Comparison of ENCODE assay signal across 9 mouse cellular contexts in the genomic region with DNA sequence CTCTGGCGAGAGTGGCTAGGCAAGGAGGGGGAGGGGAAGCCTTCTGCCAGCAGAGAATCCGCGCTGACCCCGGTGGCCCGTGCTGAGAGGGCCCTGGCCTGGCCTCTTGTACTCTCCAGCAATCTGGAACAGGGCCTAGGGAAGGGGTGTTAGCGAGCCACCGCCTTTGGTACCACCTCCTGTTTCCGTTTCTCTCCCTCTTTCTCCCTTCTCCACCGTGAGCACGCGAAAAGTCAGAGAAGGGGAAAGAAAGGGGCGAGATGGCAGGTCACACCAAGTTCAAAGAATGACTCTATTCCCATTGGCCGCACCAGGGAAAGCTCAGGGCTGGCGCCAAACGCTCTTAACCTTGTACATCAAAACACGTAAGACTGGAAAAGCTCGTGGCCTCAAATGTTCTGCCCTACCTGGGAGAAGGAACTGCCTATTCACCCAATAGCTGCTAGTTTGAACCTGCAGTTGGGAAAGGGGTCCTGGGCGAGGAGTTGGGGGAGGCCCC. TPM values are rescaled to one million over a fixed set of nuclear protein-coding genes. Genes with fewer than 3 reads are reported as not detected.
DNase-seq lines count a peak whose midpoint lies in the region; ATAC-seq lines count a peak whose summit lies in the region.
"Had no signal": no experiment of that assay in that cellular context is flagged by ENCODE, and none has a peak within 500 bp of the region (broad histone marks: within the 10 kb centered on the region; RNA-seq: fewer than 3 reads in every experiment).

No protein-coding gene starts in this region.

- ATAC-seq in forebrain, embryonic 11.5 days (replicated peaks; ENCODE audit: low FRiP score): no peak
- ATAC-seq in forebrain, embryonic 16.5 days: no peak
- no peak for ATAC-seq in midbrain, embryonic 15.5 days (replicated peaks)
- no peak for ATAC-seq in limb, embryonic 12.5 days (ENCODE audit: insufficient number of reproducible peaks, insufficient read depth, low FRiP score, low TSS enrichment, low read depth)
- ATAC-seq in stomach, embryonic 15.5 days (ENCODE audit: insufficient read depth, low FRiP score, low read depth): no peak

- no peak overlapping the region for H3K4me3 ChIP-seq in forebrain, embryonic 11.5 days (ENCODE audit: low read depth, low read length)
- H3K4me3 ChIP-seq in forebrain, embryonic 16.5 days (replicated peaks; ENCODE audit: low read length): no peak overlapping the region
- H3K4me3 ChIP-seq in midbrain, embryonic 10.5 days: peak overlapping the region; percentile 51; the same call in 1 of the 2 replicates
- H3K4me3 ChIP-seq in midbrain, embryonic 15.5 days: no peak overlapping the region
- peak overlapping the region; percentile 48 for H3K4me3 ChIP-seq in limb, embryonic 12.5 days (replicated peaks)
- peak overlapping the region; percentile 49; the same call in 1 of the 2 replicates for H3K4me3 ChIP-seq in stomach, embryonic 15.5 days (replicated peaks)
- H3K4me3 ChIP-seq: erythroblast, embryonic 14.5 days had no signal

- no peak overlapping the region for H3K27ac ChIP-seq in forebrain, embryonic 11.5 days (ENCODE audit: low read depth, low read length)
- H3K27ac ChIP-seq in forebrain, embryonic 16.5 days (ENCODE audit: low read length): no peak overlapping the region
- no peak overlapping the region for H3K27ac ChIP-seq in midbrain, embryonic 10.5 days (replicated peaks)
- no peak overlapping the region for H3K27ac ChIP-seq in midbrain, embryonic 15.5 days
- peak overlapping the region; percentile 93 for H3K27ac ChIP-seq in limb, embryonic 12.5 days
- no peak overlapping the region; the same call in 1 of the 2 replicates for H3K27ac ChIP-seq in stomach, embryonic 15.5 days

- DNase-seq in forebrain, embryonic 11.5 days (ENCODE audit: low spot score): peak; percentile 49
- peak; percentile 54 for DNase-seq in midbrain, embryonic 10.5 days (ENCODE audit: low spot score)
- DNase-seq in ovary, postnatal 10 days (ENCODE audit: low spot score): no peak
- DNase-seq in frontal cortex, postnatal 10 days (ENCODE audit: low spot score in 2 of 2): no peak

- H3K27me3 ChIP-seq in forebrain, embryonic 11.5 days (ENCODE audit: control insufficient read depth, insufficient read depth, low read length): peaks cover 87% of the 10 kb centered on the region
- H3K27me3 ChIP-seq in forebrain, embryonic 16.5 days (replicated peaks; ENCODE audit: control insufficient read depth, insufficient read depth, low read length): peaks cover 82% of the 10 kb centered on the region
- peaks cover 100% of the 10 kb centered on the region for H3K27me3 ChIP-seq in midbrain, embryonic 10.5 days (ENCODE audit: low read depth, poor library complexity, severe bottlenecking)
- peaks cover 79% of the 10 kb centered on the region for H3K27me3 ChIP-seq in midbrain, embryonic 15.5 days (replicated peaks)
- peaks cover 92% of the 10 kb centered on the region for H3K27me3 ChIP-seq in limb, embryonic 12.5 days
- H3K27me3 ChIP-seq in stomach, embryonic 15.5 days (replicated peaks): peaks cover 50% of the 10 kb centered on the region

- H3K36me3 ChIP-seq in forebrain, embryonic 11.5 days (ENCODE audit: control insufficient read depth, insufficient read depth, low read length): no peaks in the 10 kb centered on the region
- no peaks in the 10 kb centered on the region for H3K36me3 ChIP-seq in forebrain, embryonic 16.5 days (ENCODE audit: control insufficient read depth, insufficient read depth)
- no peaks in the 10 kb centered on the region for H3K36me3 ChIP-seq in midbrain, embryonic 10.5 days
- no peaks in the 10 kb centered on the region for H3K36me3 ChIP-seq in midbrain, embryonic 15.5 days (replicated peaks)
- no peaks in the 10 kb centered on the region for H3K36me3 ChIP-seq in limb, embryonic 12.5 days
- H3K36me3 ChIP-seq in stomach, embryonic 15.5 days: no peaks in the 10 kb centered on the region

- peaks cover 13% of the 10 kb centered on the region for H3K4me1 ChIP-seq in forebrain, embryonic 11.5 days (replicated peaks; ENCODE audit: control insufficient read depth, insufficient read depth, low read length)
- peaks cover 9% of the 10 kb centered on the region for H3K4me1 ChIP-seq in forebrain, embryonic 16.5 days (replicated peaks; ENCODE audit: control insufficient read depth, insufficient read depth, low read length)
- H3K4me1 ChIP-seq in midbrain, embryonic 10.5 days: peaks cover 43% of the 10 kb centered on the region
- H3K4me1 ChIP-seq in midbrain, embryonic 15.5 days: peaks cover 15% of the 10 kb centered on the region
- H3K4me1 ChIP-seq in limb, embryonic 12.5 days (replicated peaks): peaks cover 32% of the 10 kb centered on the region
- H3K4me1 ChIP-seq in stomach, embryonic 15.5 days: peaks cover 28% of the 10 kb centered on the region

- no peak overlapping the region for H3K9ac ChIP-seq in forebrain, embryonic 11.5 days (ENCODE audit: low read length)
- no peak overlapping the region for H3K9ac ChIP-seq in forebrain, embryonic 16.5 days (replicated peaks; ENCODE audit: low read depth, low read length)
- no peak overlapping the region for H3K9ac ChIP-seq in midbrain, embryonic 15.5 days
- H3K9ac ChIP-seq in limb, embryonic 12.5 days (replicated peaks): peak overlapping the region; percentile 79
- no peak overlapping the region for H3K9ac ChIP-seq in stomach, embryonic 15.5 days

- no peaks in the 10 kb centered on the region for H3K9me3 ChIP-seq in forebrain, embryonic 11.5 days (ENCODE audit: control insufficient read depth, low read length)
- H3K9me3 ChIP-seq in forebrain, embryonic 16.5 days (ENCODE audit: control insufficient read depth, low read length): no peaks in the 10 kb centered on the region
- H3K9me3 ChIP-seq in midbrain, embryonic 10.5 days (replicated peaks): no peaks in the 10 kb centered on the region
- H3K9me3 ChIP-seq in midbrain, embryonic 15.5 days: no peaks in the 10 kb centered on the region
- H3K9me3 ChIP-seq in limb, embryonic 12.5 days: no peaks in the 10 kb centered on the region
- H3K9me3 ChIP-seq in stomach, embryonic 15.5 days: no peaks in the 10 kb centered on the region

- 2% methylated on average over 17 of the region's 18 CpGs for WGBS in forebrain, embryonic 11.5 days
- WGBS in forebrain, embryonic 16.5 days: 5% methylated on average over 15 of the region's 18 CpGs
- WGBS in midbrain, embryonic 10.5 days: under 1% methylated on average over 14 of the region's 18 CpGs
- 6% methylated on average over 18 of the region's 18 CpGs for WGBS in midbrain, embryonic 15.5 days
- WGBS in limb, embryonic 12.5 days: 4% methylated on average over 17 of the region's 18 CpGs
- WGBS in stomach, embryonic 15.5 days: 27% methylated on average over 16 of the region's 18 CpGs

- no peak overlapping the region for H3K4me2 ChIP-seq in forebrain, embryonic 11.5 days (ENCODE audit: low read depth, low read length, severe bottlenecking)
- no peak overlapping the region for H3K4me2 ChIP-seq in forebrain, embryonic 16.5 days (ENCODE audit: low read length)
- no peak overlapping the region for H3K4me2 ChIP-seq in midbrain, embryonic 15.5 days
- H3K4me2 ChIP-seq in limb, embryonic 12.5 days: peak overlapping the region; percentile 75
- H3K4me2 ChIP-seq in stomach, embryonic 15.5 days: peak overlapping the region; percentile 86

RNA-seq across cellular contexts. Expression of a gene that starts 1.5 kb away (rescaled TPM):
- polyA plus RNA-seq in forebrain, embryonic 11.5 days (2014; fragmentation: Nextera tagmentation; extraction: Ambion mirVana): 0.88 and 2.0 TPM in 2 replicates
- polyA plus RNA-seq in forebrain, embryonic 16.5 days (2015; fragmentation: Nextera tagmentation; extraction: Ambion mirVana): 2.1 and 3.0 TPM in 2 replicates
- polyA plus RNA-seq in midbrain, embryonic 10.5 days (2016; fragmentation: Nextera tagmentation; extraction: Ambion mirVana): 3.9 and 7.2 TPM in 2 replicates
- 2.9 and 4.7 TPM in 2 replicates for polyA plus RNA-seq in midbrain, embryonic 15.5 days (2015; fragmentation: Nextera tagmentation; extraction: Ambion mirVana)
- 38.3 and 42.4 TPM in 2 replicates for polyA plus RNA-seq in limb, embryonic 12.5 days (2016; fragmentation: Nextera tagmentation; extraction: Ambion mirVana)
- 21.4 and 21.9 TPM in 2 replicates for polyA plus RNA-seq in stomach, embryonic 15.5 days (2015; fragmentation: Nextera tagmentation; extraction: Ambion mirVana)
- polyA plus RNA-seq: erythroblast, embryonic 14.5 days had no signal

Comparison
In these comparisons a context has a peak if more than half of its experiments do, and no peak if none do; other contexts are left out.
1. H3K4me3 ChIP-seq: peak in midbrain, embryonic 10.5 days (single experiment), limb, embryonic 12.5 days (single experiment) and stomach, embryonic 15.5 days (single experiment); none in forebrain, embryonic 11.5 days (single experiment), forebrain, embryonic 16.5 days (single experiment) and midbrain, embryonic 15.5 days (single experiment).
2. DNase-seq: peak in forebrain, embryonic 11.5 days (single experiment) and midbrain, embryonic 10.5 days (single experiment); none in ovary, postnatal 10 days (single experiment) and frontal cortex, postnatal 10 days (0 of 2).
3. H3K4me2 ChIP-seq: peak in limb, embryonic 12.5 days (single experiment) and stomach, embryonic 15.5 days (single experiment); none in forebrain, embryonic 11.5 days (single experiment), forebrain, embryonic 16.5 days (single experiment) and midbrain, embryonic 15.5 days (single experiment).